Comparison of ENCODE assay signal across 23 mouse cellular contexts in genomic region chr17:79519356-79519755, GRCm38 (mm10).
"Had no signal": no experiment of that assay in that cellular context is flagged by ENCODE, and none has a peak within 500 bp of the region (broad histone marks: within the 10 kb centered on the region; RNA-seq: fewer than 3 reads in every experiment).

No protein-coding gene starts in this region.

- H3K27ac ChIP-seq: kidney, postnatal 0 days; layer of hippocampus, adult 2 months; left cerebral cortex, adult 2 months; liver, embryonic 15.5 days; midbrain, embryonic 10.5 days; midbrain, embryonic 13.5 days; neural tube, embryonic 13.5 days; stomach, embryonic 15.5 days had no signal

- H3K4me2 ChIP-seq: liver, embryonic 15.5 days; midbrain, embryonic 13.5 days; neural tube, embryonic 13.5 days; stomach, embryonic 15.5 days had no signal

- H3K27me3 ChIP-seq: liver, embryonic 15.5 days; megakaryocyte, embryonic 14.5 days; midbrain, embryonic 13.5 days; neural tube, embryonic 13.5 days; stomach, embryonic 15.5 days had no signal

- H3K9ac ChIP-seq: liver, embryonic 15.5 days; midbrain, embryonic 13.5 days; neural tube, embryonic 13.5 days; stomach, embryonic 15.5 days had no signal

- H3K4me3 ChIP-seq: layer of hippocampus, adult 2 months; left cerebral cortex, adult 2 months; liver, embryonic 15.5 days; megakaryocyte, embryonic 14.5 days; midbrain, embryonic 10.5 days; midbrain, embryonic 13.5 days; myocyte; neural tube, embryonic 13.5 days; stomach, embryonic 15.5 days had no signal

- H3K4me1 ChIP-seq: liver, embryonic 15.5 days; megakaryocyte, embryonic 14.5 days; midbrain, embryonic 10.5 days; midbrain, embryonic 13.5 days; neural tube, embryonic 13.5 days had no signal

- ATAC-seq: intestine, postnatal 0 days; lung, postnatal 0 days; midbrain, embryonic 13.5 days; midbrain, embryonic 16.5 days had no signal

- H3K36me3 ChIP-seq: liver, embryonic 15.5 days; midbrain, embryonic 10.5 days; midbrain, embryonic 13.5 days; neural tube, embryonic 13.5 days; stomach, embryonic 15.5 days had no signal

- H3K9me3 ChIP-seq: liver, embryonic 15.5 days; midbrain, embryonic 10.5 days; midbrain, embryonic 13.5 days; neural tube, embryonic 13.5 days; stomach, embryonic 15.5 days had no signal

- DNase-seq: kidney, adult 2 months; kidney, postnatal 25 days; layer of hippocampus, adult 9-11 months; layer of hippocampus, postnatal 36 days; lung, adult 2 months; lung, postnatal 36 days; retina, postnatal 1 day; right cerebral cortex, postnatal 25 days; spleen, adult 18-20 months; thymus, postnatal 25 days had no signal
